Mouse (Mus musculus): Measurements from ENCODE around the gene Ninj2. TPM values are rescaled to one million over a fixed set of nuclear protein-coding genes. Genes with fewer than 3 reads are reported as not detected.

Ninj2 gene
- total and polyA plus RNA-seq, 2 experiments from 2014 or later: not detected

DNA sequence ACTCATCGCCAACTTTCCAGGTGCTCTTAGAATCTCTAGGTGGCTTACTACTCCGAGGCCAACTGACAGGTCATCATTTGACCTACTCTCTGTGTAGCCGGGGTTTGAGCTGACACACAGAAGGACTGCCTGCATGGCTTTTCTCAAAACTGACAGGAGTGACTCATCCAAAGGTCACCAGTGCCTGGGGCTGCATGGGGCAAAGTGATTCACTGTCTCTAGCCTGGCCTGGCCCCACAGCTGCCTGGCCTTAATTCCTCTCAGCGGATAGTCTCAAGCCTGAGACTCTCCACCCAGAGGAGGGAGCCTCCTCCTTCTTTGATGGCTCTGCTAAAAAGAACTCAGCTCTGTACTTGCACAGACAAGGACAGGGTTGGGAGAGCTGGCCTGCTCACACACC, 97.8 kb downstream of the Ninj2 start:
- WGBS: 88% methylated on average over 4 of the region's 4 CpGs
- Histone ChIP-seq H3K36me3 (ENCODE audit: insufficient read depth) (no peaks in the 10 kb centered on the region), H3K9ac (no peak overlapping the region), H3K4me2 (ENCODE audit: low read depth) (no peak overlapping the region), H3K9me3 (ENCODE audit: low read length) (no peaks in the 10 kb centered on the region), H3K4me3 (ENCODE audit: low read depth, low read length) (no peak overlapping the region), H3K4me1 (ENCODE audit: insufficient read depth) (no peaks in the 10 kb centered on the region), H3K27ac (ENCODE audit: low read depth, low read length) (no peak overlapping the region), H3K27me3 (ENCODE audit: insufficient read depth, low read length) (no peaks in the 10 kb centered on the region)
- no peak for ATAC-seq
- DNase-seq: no peak
- no peak for TF ChIP-seq CTCF (IDR thresholded peaks at IDR 0.05; ENCODE audit: low read depth)

DNA sequence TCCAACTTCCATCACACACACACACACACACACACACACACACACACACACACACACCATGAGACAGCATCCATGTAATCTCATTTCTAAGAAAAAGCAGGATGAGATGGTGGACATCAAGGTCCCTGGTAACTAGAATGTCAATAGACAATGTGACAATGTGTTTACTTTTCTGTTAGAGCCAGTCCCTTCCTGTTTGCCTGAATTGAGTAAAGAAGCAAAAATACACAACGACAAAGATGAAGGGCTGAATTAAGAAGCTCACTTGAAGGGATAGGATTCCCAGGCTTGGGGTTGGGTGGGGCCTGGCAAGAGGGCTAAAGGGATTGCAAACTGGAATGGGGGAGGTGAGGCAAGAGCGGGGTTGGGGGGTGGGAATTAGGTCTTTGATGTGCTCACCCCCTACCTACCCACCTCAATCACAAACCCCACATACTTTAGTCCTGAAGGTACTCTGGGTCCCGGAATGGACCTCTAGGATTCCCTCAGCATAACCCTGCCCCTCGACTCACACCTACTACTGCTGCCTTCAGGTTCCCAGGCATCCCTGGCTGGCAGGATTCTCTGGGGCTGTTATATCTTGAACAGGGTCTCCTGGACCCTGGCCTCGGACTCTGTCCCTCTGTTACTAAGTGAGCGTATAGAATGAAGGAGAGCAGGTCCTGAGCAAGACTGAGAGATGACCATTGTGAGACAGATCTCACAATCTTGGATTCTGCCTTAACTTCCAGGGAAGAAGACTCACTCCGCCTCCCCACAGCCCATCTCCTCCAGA, 98.4 kb downstream of the Ninj2 start:
- no peak for TF ChIP-seq CTCF (IDR thresholded peaks at IDR 0.05; ENCODE audit: low read depth)
- H3K9me3 ChIP-seq (ENCODE audit: low read length): no peaks in the 10 kb centered on the region
- H3K4me1 ChIP-seq (ENCODE audit: insufficient read depth): no peaks in the 10 kb centered on the region
- no peaks in the 10 kb centered on the region for H3K27me3 ChIP-seq (ENCODE audit: insufficient read depth, low read length)
- WGBS: 55% methylated on average over 7 of the region's 7 CpGs
- no peak overlapping the region for H3K4me2 ChIP-seq (ENCODE audit: low read depth)
- H3K9ac ChIP-seq: no peak overlapping the region
- H3K36me3 ChIP-seq (ENCODE audit: insufficient read depth): no peaks in the 10 kb centered on the region
- no peak overlapping the region for H3K27ac ChIP-seq (ENCODE audit: low read depth, low read length)
- no peak for ATAC-seq
- H3K4me3 ChIP-seq (ENCODE audit: low read depth, low read length): no peak overlapping the region
- no peak for DNase-seq

GRCm38 (mm10) chr6:120192211-120192870, 99.2 kb downstream of the Ninj2 start:
- ATAC-seq (peak; percentile 72), DNase-seq (peak; percentile 22)
- WGBS: 18% methylated on average over 14 of the region's 15 CpGs
- H3K4me1 ChIP-seq (ENCODE audit: insufficient read depth): no peaks in the 10 kb centered on the region
- no peak overlapping the region for H3K27ac ChIP-seq (ENCODE audit: low read depth, low read length)
- no peak overlapping the region for H3K4me3 ChIP-seq (ENCODE audit: low read depth, low read length)
- no peaks in the 10 kb centered on the region for H3K27me3 ChIP-seq (ENCODE audit: insufficient read depth, low read length)
- no peaks in the 10 kb centered on the region for H3K9me3 ChIP-seq (ENCODE audit: low read length)
- no peaks in the 10 kb centered on the region for H3K36me3 ChIP-seq (ENCODE audit: insufficient read depth)
- H3K4me2 ChIP-seq (ENCODE audit: low read depth): no peak overlapping the region
- TF ChIP-seq CTCF (IDR thresholded peaks at IDR 0.05; ENCODE audit: low read depth): no peak
- no peak overlapping the region for H3K9ac ChIP-seq

DNA sequence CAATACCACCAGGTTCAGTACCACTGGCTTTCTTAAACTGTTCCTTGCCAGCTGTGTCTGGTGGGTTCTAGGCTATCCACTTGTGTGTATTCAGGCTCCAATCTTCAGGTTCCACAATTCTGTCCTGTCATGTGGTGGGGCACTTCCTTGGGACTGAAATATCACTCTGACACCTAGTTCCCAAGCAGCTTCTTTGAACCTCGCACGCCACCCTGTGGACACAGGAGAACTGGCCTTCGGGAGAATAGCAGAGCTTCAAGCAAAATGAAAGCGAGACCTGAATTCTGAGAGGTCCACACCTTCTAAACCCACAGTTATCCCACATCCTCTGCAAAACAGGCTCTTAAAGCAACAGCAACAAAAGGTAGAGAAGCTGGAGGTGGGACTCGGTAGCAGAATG, 100.0 kb downstream of the Ninj2 start:
- Histone ChIP-seq H3K27ac (ENCODE audit: low read depth, low read length) (no peak overlapping the region), H3K9me3 (ENCODE audit: low read length) (no peaks in the 10 kb centered on the region), H3K4me3 (ENCODE audit: low read depth, low read length) (no peak overlapping the region), H3K9ac (no peak overlapping the region), H3K36me3 (ENCODE audit: insufficient read depth) (no peaks in the 10 kb centered on the region), H3K4me1 (ENCODE audit: insufficient read depth) (no peaks in the 10 kb centered on the region), H3K27me3 (ENCODE audit: insufficient read depth, low read length) (no peaks in the 10 kb centered on the region), H3K4me2 (ENCODE audit: low read depth) (no peak overlapping the region)
- TF ChIP-seq CTCF (IDR thresholded peaks at IDR 0.05; ENCODE audit: low read depth): peak; percentile 81
- peak; percentile 78 for DNase-seq
- 25% methylated on average over 5 of the region's 5 CpGs for WGBS
- ATAC-seq: peak; percentile 38; the same call in 1 of the 2 replicates

DNA sequence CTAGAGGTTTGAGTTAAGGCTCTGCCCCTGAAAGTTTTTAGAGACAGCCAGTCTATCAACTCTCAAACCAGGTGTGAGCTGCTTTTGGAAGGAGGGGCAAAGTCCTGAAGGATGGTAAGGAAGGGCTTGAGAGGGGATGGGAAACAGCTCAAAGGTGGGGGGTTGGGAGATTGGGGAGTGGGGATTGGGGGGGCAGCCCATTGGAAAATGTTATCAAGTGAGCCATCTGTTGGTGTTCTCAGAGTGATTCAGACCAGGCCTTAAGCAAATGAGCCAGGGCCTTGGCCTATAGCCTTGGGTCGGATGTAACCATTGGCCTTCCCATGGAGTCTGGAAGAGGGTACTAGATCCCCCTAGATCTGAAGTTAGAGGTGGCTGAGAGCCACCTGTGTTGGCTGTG, 100.6 kb downstream of the Ninj2 start:
- no peak for ATAC-seq
- Histone ChIP-seq H3K9me3 (ENCODE audit: low read length) (no peaks in the 10 kb centered on the region), H3K36me3 (ENCODE audit: insufficient read depth) (no peaks in the 10 kb centered on the region), H3K9ac (no peak overlapping the region), H3K27ac (ENCODE audit: low read depth, low read length) (no peak overlapping the region), H3K4me2 (ENCODE audit: low read depth) (no peak overlapping the region), H3K4me3 (ENCODE audit: low read depth, low read length) (no peak overlapping the region), H3K4me1 (ENCODE audit: insufficient read depth) (no peaks in the 10 kb centered on the region), H3K27me3 (ENCODE audit: insufficient read depth, low read length) (no peaks in the 10 kb centered on the region)
- WGBS: 74% methylated on average over 1 of the region's 1 CpGs
- TF ChIP-seq CTCF (IDR thresholded peaks at IDR 0.05; ENCODE audit: low read depth): no peak
- DNase-seq: no peak

GRCm38 (mm10) chr6:120194305-120194704, 101.2 kb downstream of the Ninj2 start:
- Histone ChIP-seq H3K27ac (ENCODE audit: low read depth, low read length) (no peak overlapping the region), H3K4me1 (ENCODE audit: insufficient read depth) (no peaks in the 10 kb centered on the region), H3K27me3 (ENCODE audit: insufficient read depth, low read length) (no peaks in the 10 kb centered on the region), H3K4me2 (ENCODE audit: low read depth) (no peak overlapping the region), H3K9me3 (ENCODE audit: low read length) (no peaks in the 10 kb centered on the region), H3K36me3 (ENCODE audit: insufficient read depth) (no peaks in the 10 kb centered on the region), H3K9ac (no peak overlapping the region), H3K4me3 (ENCODE audit: low read depth, low read length) (no peak overlapping the region)
- ATAC-seq: no peak
- TF ChIP-seq CTCF (IDR thresholded peaks at IDR 0.05; ENCODE audit: low read depth): no peak
- WGBS: 35% methylated on average over 10 of the region's 10 CpGs
- DNase-seq: no peak

GRCm38 (mm10) chr6:120194963-120195362, 101.8 kb downstream of the Ninj2 start:
- Histone ChIP-seq H3K4me3 (ENCODE audit: low read depth, low read length) (no peak overlapping the region), H3K27ac (ENCODE audit: low read depth, low read length) (no peak overlapping the region), H3K9me3 (ENCODE audit: low read length) (no peaks in the 10 kb centered on the region), H3K4me2 (ENCODE audit: low read depth) (no peak overlapping the region), H3K27me3 (ENCODE audit: insufficient read depth, low read length) (no peaks in the 10 kb centered on the region), H3K4me1 (ENCODE audit: insufficient read depth) (0 out of 2 replicates have a peak, but pooled peaks cover 2% of the 10 kb centered on the region), H3K36me3 (ENCODE audit: insufficient read depth) (no peaks in the 10 kb centered on the region), H3K9ac (no peak overlapping the region)
- DNase-seq (no peak), ATAC-seq (no peak)
- no peak for TF ChIP-seq CTCF (IDR thresholded peaks at IDR 0.05; ENCODE audit: low read depth)
- 23% methylated on average over 7 of the region's 7 CpGs for WGBS

All from forebrain, postnatal 0 days (tissue).